Mouse (Mus musculus) kidney, postnatal 0 days (tissue): ENCODE data around the gene Gm17657. TPM values are rescaled to one million over a fixed set of nuclear protein-coding genes. Genes with fewer than 3 reads are reported as not detected.

Experiments
- ATAC-seq: fragments of 200-750 bp; cut with Nextera tagmentation; replicated peaks from 2 replicates; pipeline ENCODE4 v1.8.0; 2017; ENCODE audit warnings: low read depth, moderate number of reproducible peaks, moderate TSS enrichment, moderate library complexity; ENCODE audit not compliant: low FRiP score
- DNase-seq: peaks from one replicate; pipeline ENCODE4 v3.0.0-alpha.2; 2016; ENCODE audit warnings: low spot score
- H3K27ac ChIP-seq: fragments of 300-500 bp; sonication (generic); 2 replicates; pipeline ENCODE4 v1.5.1; 2014; ENCODE audit warnings: mild to moderate bottlenecking
- H3K27me3 ChIP-seq: fragments of 300-500 bp; sonication (generic); 2 replicates; pipeline ENCODE4 v1.6.1; 2014; ENCODE audit warnings: low read length, mixed read lengths; ENCODE audit not compliant: insufficient read depth
- H3K36me3 ChIP-seq: fragments of 300-500 bp; sonication (generic); 2 replicates; pipeline ENCODE4 v1.6.1; 2014; ENCODE audit warnings: low read length, mixed read lengths; ENCODE audit not compliant: insufficient read depth
- H3K4me1 ChIP-seq: fragments of 300-500 bp; sonication (generic); replicated peaks from 2 replicates; pipeline ENCODE4 v1.6.1; 2014; ENCODE audit warnings: antibody characterized with exemption, low read length, mixed read lengths; ENCODE audit not compliant: insufficient read depth
- H3K4me2 ChIP-seq: fragments of 300-500 bp; sonication (generic); 2 replicates; pipeline ENCODE4 v1.6.1; 2014; ENCODE audit warnings: mild to moderate bottlenecking, low read length, moderate library complexity, mixed read lengths
- H3K4me3 ChIP-seq: fragments of 300-500 bp; sonication (generic); replicated peaks from 2 replicates; pipeline ENCODE4 v1.5.1; 2014; ENCODE audit warnings: low read depth, low read length
- H3K9ac ChIP-seq: fragments of 300-500 bp; sonication (generic); 2 replicates; pipeline ENCODE4 v1.6.1; 2014; ENCODE audit warnings: low read depth, low read length
- H3K9me3 ChIP-seq: fragments of 300-500 bp; sonication (generic); replicated peaks from 2 replicates; pipeline ENCODE4 v1.6.1; 2016; ENCODE audit warnings: low read length, inconsistent platforms, mixed read lengths
- CTCF ChIP-seq: IDR thresholded peaks from 2 replicates; pipeline ENCODE4 v1.5.1; 2016; ENCODE audit warnings: antibody characterized with exemption, low read depth, mild to moderate bottlenecking, moderate library complexity
- WGBS: fragments of 180-500 bp; shearing (Covaris S2); extraction: QIAGEN DNeasy Blood & Tissue Kit; methylation state at CpG from one replicate; pipeline ENCODE4 v1.1.7; 2014; 5-methylcytosine and 5-hydroxymethylcytosine counted together
- microRNA-seq: library from miRNA; unstranded; fragments of <30 nt; microRNA quantifications from one replicate; pipeline ENCODE4, GENCODE M21; 2016
- polyA plus RNA-seq: library from polyadenylated mRNA; unstranded; fragments of >200 nt; fragmentation: Nextera tagmentation; extraction: Ambion mirVana; gene quantifications from 2 replicates; pipeline ENCODE4 v1.2.1, GENCODE M21; 2015

Gene Gm17657
- polyA plus RNA-seq, 1 experiment from 2014 or later: not detected

DNA sequence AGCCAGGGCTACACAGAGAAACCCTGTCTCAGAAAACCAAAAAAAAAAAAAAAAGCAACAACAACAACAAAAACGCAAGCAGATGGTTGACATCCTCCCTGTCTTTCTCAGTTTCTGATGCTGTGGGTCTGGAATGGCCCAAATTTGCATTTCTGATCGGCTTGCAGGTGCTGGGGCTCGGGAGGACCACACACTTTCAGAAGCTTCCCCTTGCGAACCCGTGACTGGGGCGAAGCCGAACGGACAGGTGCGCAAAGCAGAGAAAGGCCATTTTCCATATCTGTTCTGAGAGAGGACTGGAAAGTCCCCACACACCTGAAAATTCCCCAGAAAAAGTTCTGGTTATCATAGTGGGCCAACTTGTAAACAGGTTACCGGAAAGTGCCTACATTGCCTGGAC lies 72.1 kb downstream of the Gm17657 start:
- H3K9me3 ChIP-seq: no peaks in the 10 kb centered on the region
- no peaks in the 10 kb centered on the region for H3K27me3 ChIP-seq
- no peak for ATAC-seq
- no peak for DNase-seq
- no peak overlapping the region for H3K27ac ChIP-seq
- H3K36me3 ChIP-seq: no peaks in the 10 kb centered on the region
- H3K4me1 ChIP-seq: no peaks in the 10 kb centered on the region
- H3K4me3 ChIP-seq: no peak overlapping the region
- 94% methylated on average over 10 of the region's 10 CpGs for WGBS
- H3K4me2 ChIP-seq: no peak overlapping the region
- no peak overlapping the region for H3K9ac ChIP-seq
- no peak for TF ChIP-seq CTCF

DNA sequence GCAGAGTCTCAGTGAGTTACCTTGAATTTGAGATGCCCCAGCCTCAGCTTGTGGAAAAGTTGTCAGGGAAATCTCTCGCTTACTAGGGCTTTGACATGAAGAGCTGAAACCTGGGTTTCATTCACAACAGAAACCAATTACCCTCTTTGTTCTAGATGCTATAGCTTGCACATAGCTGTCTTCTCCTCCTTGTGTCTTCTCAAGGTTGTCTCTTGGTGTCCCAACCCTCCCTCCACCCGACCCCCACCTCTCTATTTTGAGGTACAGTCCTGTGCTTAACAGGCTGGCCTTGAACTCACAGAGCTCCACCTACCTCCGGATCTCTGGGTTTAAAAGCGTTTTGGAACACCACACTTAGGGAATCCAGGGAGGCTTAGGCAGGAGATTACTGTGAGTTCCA lies 73.0 kb downstream of the Gm17657 start:
- DNase-seq (no peak), ATAC-seq (no peak)
- Histone ChIP-seq H3K4me2 (no peak overlapping the region), H3K36me3 (no peaks in the 10 kb centered on the region), H3K9ac (no peak overlapping the region), H3K27me3 (no peaks in the 10 kb centered on the region), H3K4me3 (no peak overlapping the region), H3K27ac (no peak overlapping the region), H3K9me3 (no peaks in the 10 kb centered on the region), H3K4me1 (no peaks in the 10 kb centered on the region)
- TF ChIP-seq CTCF: no peak
- WGBS: 83% methylated on average over 4 of the region's 4 CpGs

- Histone ChIP-seq H3K4me2 (no peak overlapping the region), H3K4me3 (no peak overlapping the region), H3K27ac (no peak overlapping the region), H3K4me1 (no peaks in the 10 kb centered on the region), H3K27me3 (no peaks in the 10 kb centered on the region), H3K36me3 (no peaks in the 10 kb centered on the region), H3K9ac (no peak overlapping the region), H3K9me3 (no peaks in the 10 kb centered on the region)
- no peak for TF ChIP-seq CTCF
- WGBS: 90% methylated on average over 3 of the region's 3 CpGs
- ATAC-seq (no peak), DNase-seq (no peak)
Observed at GRCm38 (mm10) chr17:29475142-29475541, 74.3 kb downstream of the Gm17657 start.

DNA sequence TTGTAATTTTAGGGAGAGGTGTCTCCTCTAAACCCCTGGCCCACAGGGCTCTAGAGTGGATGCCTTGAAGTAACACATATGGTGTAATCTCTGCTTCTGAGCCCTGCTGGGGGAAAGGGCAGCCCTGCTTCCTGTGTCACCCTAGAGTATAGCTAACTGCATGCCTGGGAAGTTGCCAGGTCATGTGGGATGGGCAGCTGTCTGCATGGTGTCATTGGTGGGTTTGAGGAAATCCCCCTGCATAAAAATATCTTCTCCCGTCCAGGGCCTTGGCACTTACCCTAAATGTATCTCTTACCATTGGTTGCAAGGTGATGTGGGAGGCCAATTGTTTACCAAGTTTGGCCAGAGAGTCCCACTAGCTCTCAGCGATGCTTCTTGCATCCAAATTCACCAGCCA lies 75.4 kb downstream of the Gm17657 start:
- WGBS: 83% methylated on average over 2 of the region's 2 CpGs
- Histone ChIP-seq H3K36me3 (no peaks in the 10 kb centered on the region), H3K4me1 (no peaks in the 10 kb centered on the region), H3K27ac (no peak overlapping the region), H3K27me3 (no peaks in the 10 kb centered on the region), H3K4me3 (no peak overlapping the region), H3K9ac (no peak overlapping the region), H3K9me3 (no peaks in the 10 kb centered on the region), H3K4me2 (no peak overlapping the region)
- no peak for DNase-seq
- ATAC-seq: no peak
- TF ChIP-seq CTCF: no peak

- Histone ChIP-seq H3K4me2 (no peak overlapping the region), H3K9me3 (no peaks in the 10 kb centered on the region), H3K4me3 (no peak overlapping the region), H3K9ac (no peak overlapping the region), H3K36me3 (no peaks in the 10 kb centered on the region), H3K27me3 (no peaks in the 10 kb centered on the region), H3K4me1 (no peaks in the 10 kb centered on the region), H3K27ac (no peak overlapping the region)
- ATAC-seq: no peak
- TF ChIP-seq CTCF: no peak
- no peak for DNase-seq
- WGBS: 96% methylated on average over 10 of the region's 10 CpGs
Observed at GRCm38 (mm10) chr17:29473466-29473865, 76.0 kb downstream of the Gm17657 start.

Small RNAs within 50 kb of the gene (microRNA-seq; reads per million reads assigned to microRNA genes)
- gene Mir7667: not detected

Other genes starting within 250 kb of the Gm17657 start
- 3.1 and 4.1 TPM in 2 replicates for gene Pi16, start 232.0 kb downstream of the Gm17657 start, polyA plus RNA-seq
- gene Mtch1, start 201.7 kb downstream of the Gm17657 start, polyA plus RNA-seq: 307 and 309 TPM in 2 replicates
- 12.3 and 12.5 TPM in 2 replicates for gene Fgd2, start 188.7 kb downstream of the Gm17657 start, polyA plus RNA-seq
- gene Pim1, start 58.9 kb downstream of the Gm17657 start, polyA plus RNA-seq: 21.3 and 21.6 TPM in 2 replicates
- 11.9 and 12.0 TPM in 2 replicates for gene Tbc1d22b, start 147 bp upstream of the Gm17657 start, polyA plus RNA-seq
- gene Tmem217, start 2.7 kb upstream of the Gm17657 start, polyA plus RNA-seq: 0.20 and 0.51 TPM in 2 replicates
- 50.3 and 56.1 TPM in 2 replicates for gene Rnf8, start 65.2 kb upstream of the Gm17657 start, polyA plus RNA-seq
- gene Gm28043, start 65.2 kb upstream of the Gm17657 start, polyA plus RNA-seq: 1.2 and 2.1 TPM in 2 replicates
- 102 and 110 TPM in 2 replicates for gene Cmtr1, start 111.0 kb upstream of the Gm17657 start, polyA plus RNA-seq
- 8.2 and 9.2 TPM in 2 replicates for gene Ccdc167, start 167.4 kb upstream of the Gm17657 start, polyA plus RNA-seq